Mouse (Mus musculus) megakaryocyte-erythroid progenitor cell, adult 5 weeks (primary cell): ENCODE results near the gene Mcoln1. TPM values are rescaled to one million over a fixed set of nuclear protein-coding genes. Genes with fewer than 3 reads are reported as not detected.

ENCODE experiments used
- polyA plus RNA-seq: library from polyadenylated mRNA; stranded (reverse); fragments of >175 nt; gene quantifications from 2 replicates; pipeline ENCODE4 v1.2.3, GENCODE M21; 2012

Mcoln1 gene
- 235 and 263 TPM in 2 replicates for polyA plus RNA-seq

GRCm38 (mm10) chr8:3500235-3501090 is at the start of gene Mcoln1:
Mcoln1 (plus strand) TSS chr8:3500457.

GRCm38 (mm10) chr8:3467006-3467885 is 33.0 kb upstream of the Mcoln1 start, which contains the start of gene Pex11g:
Pex11g (minus strand) TSS chr8:3467680.

GRCm38 (mm10) chr8:3470562-3470961 is 29.7 kb upstream of the Mcoln1 start, which contains the start of gene Tex45:
Tex45 (plus strand) TSS chr8:3470862.

GRCm38 (mm10) chr8:3492901-3493844 is 7.1 kb upstream of the Mcoln1 start, which contains the start of gene Zfp358:
Zfp358 (plus strand) TSS chr8:3493138.

GRCm38 (mm10) chr8:3515260-3515671 is 15.0 kb downstream of the Mcoln1 start, which contains the start of gene Pnpla6:
Pnpla6 (plus strand) TSS chr8:3515384.

Other genes starting within 250 kb of the Mcoln1 start
- gene Insr, start 220.8 kb upstream of the Mcoln1 start, polyA plus RNA-seq = 4.1 and 5.7 TPM in 2 replicates
- gene A430078G23Rik, start 147.0 kb upstream of the Mcoln1 start, polyA plus RNA-seq = 6.8 and 8.0 TPM in 2 replicates
- gene Arhgef18, start 107.5 kb upstream of the Mcoln1 start, polyA plus RNA-seq = 71.7 and 87.9 TPM in 2 replicates
- gene Pex11g, start 32.8 kb upstream of the Mcoln1 start, polyA plus RNA-seq = 1.5 and 2.5 TPM in 2 replicates
- gene Tex45, start 29.6 kb upstream of the Mcoln1 start, polyA plus RNA-seq = 0.84 and 2.1 TPM in 2 replicates
- gene Zfp358, start 7.3 kb upstream of the Mcoln1 start, polyA plus RNA-seq = 29.0 and 32.0 TPM in 2 replicates
- 16.6 and 22.7 TPM in 2 replicates for gene Pnpla6, start 14.9 kb downstream of the Mcoln1 start, polyA plus RNA-seq
- gene C330021F23Rik, start 67.5 kb downstream of the Mcoln1 start, polyA plus RNA-seq = not detected in 2 replicates
- gene Camsap3, start 86.8 kb downstream of the Mcoln1 start, polyA plus RNA-seq = 2.4 and 4.9 TPM in 2 replicates
- gene Xab2, start 120.9 kb downstream of the Mcoln1 start, polyA plus RNA-seq = 51.6 and 63.7 TPM in 2 replicates
- gene Pet100, start 121.1 kb downstream of the Mcoln1 start, polyA plus RNA-seq = 29.3 and 51.7 TPM in 2 replicates
- not detected in 2 replicates for gene Pcp2, start 125.1 kb downstream of the Mcoln1 start, polyA plus RNA-seq
- gene Stxbp2, start 130.5 kb downstream of the Mcoln1 start, polyA plus RNA-seq = 427 and 433 TPM in 2 replicates
- 0.27 TPM in 1 of 2 replicates, not detected in the other for gene Retn, start 155.3 kb downstream of the Mcoln1 start, polyA plus RNA-seq
- 0.38 and 1.2 TPM in 2 replicates for gene Mcemp1, start 165.3 kb downstream of the Mcoln1 start, polyA plus RNA-seq
- 4.1 and 4.9 TPM in 2 replicates for gene Fcor, start 171.9 kb downstream of the Mcoln1 start, polyA plus RNA-seq
- 34.8 and 35.6 TPM in 2 replicates for gene Trappc5, start 175.8 kb downstream of the Mcoln1 start, polyA plus RNA-seq
- gene Fcer2a, start 193.7 kb downstream of the Mcoln1 start, polyA plus RNA-seq = 0.05 and 0.39 TPM in 2 replicates
- gene Clec4g, start 220.2 kb downstream of the Mcoln1 start, polyA plus RNA-seq = not detected in 2 replicates
- 0.40 TPM in 1 of 2 replicates, not detected in the other for gene Cd209a, start 248.5 kb downstream of the Mcoln1 start, polyA plus RNA-seq